Mouse (Mus musculus) layer of hippocampus, adult 2 months (tissue): ENCODE measurements around the gene Cdhr5. TPM values are rescaled to one million over a fixed set of nuclear protein-coding genes. Genes with fewer than 3 reads are reported as not detected.
"Not testable (repeated sequence)": the region's sequence is repeated elsewhere in the genome, so short reads cannot be mapped to it uniquely, and the experiment has no call there.

Experiments used
- DNase-seq, 2 experiments: peaks; one replicate each; pipeline ENCODE4 v3.0.0; 2022; ENCODE audit warnings: low spot score in 2 of 2
- H3K27ac ChIP-seq: fragments of 200-600 bp; 2 replicates; pipeline ENCODE4 v1.8.1; 2022
- H3K4me3 ChIP-seq: fragments of 200-600 bp; 2 replicates; pipeline ENCODE4 v1.8.1; 2022; ENCODE audit warnings: mild to moderate bottlenecking
- CTCF ChIP-seq: fragments of 200-600 bp; conservative IDR thresholded peaks from 2 replicates; pipeline ENCODE4 v1.8.1; 2022; ENCODE audit warnings: antibody characterized with exemption, mild to moderate bottlenecking, moderate library complexity
- total RNA-seq, 2 experiments: library from RNA; stranded (reverse); gene quantifications; 2 replicates each; pipeline ENCODE4 v1.2.3; 2021

Gene Cdhr5
- total RNA-seq, 2 experiments from 2014 or later = not detected

GRCm38 (mm10) chr7:141265739-141266561 is 10.6 kb downstream of the Cdhr5 start, which contains the start of gene Irf7:
Gene Irf7, minus strand, starts transcription at chr7:141266481.
- DNase-seq = peak in 1 of 2 experiments; percentile 25
- peak within 1 kb of the TSS; percentile 3; the same call in 1 of the 2 replicates for H3K27ac ChIP-seq
- TF ChIP-seq CTCF = no peak
- peak within 1 kb of the TSS; percentile 61 for H3K4me3 ChIP-seq

- no peak for DNase-seq
- H3K27ac ChIP-seq = no peak overlapping the region
- no peak overlapping the region for H3K4me3 ChIP-seq
- no peak for TF ChIP-seq CTCF
These were observed 11.2 kb downstream of the Cdhr5 start for GRCm38 (mm10) chr7:141265411-141265738.

DNA sequence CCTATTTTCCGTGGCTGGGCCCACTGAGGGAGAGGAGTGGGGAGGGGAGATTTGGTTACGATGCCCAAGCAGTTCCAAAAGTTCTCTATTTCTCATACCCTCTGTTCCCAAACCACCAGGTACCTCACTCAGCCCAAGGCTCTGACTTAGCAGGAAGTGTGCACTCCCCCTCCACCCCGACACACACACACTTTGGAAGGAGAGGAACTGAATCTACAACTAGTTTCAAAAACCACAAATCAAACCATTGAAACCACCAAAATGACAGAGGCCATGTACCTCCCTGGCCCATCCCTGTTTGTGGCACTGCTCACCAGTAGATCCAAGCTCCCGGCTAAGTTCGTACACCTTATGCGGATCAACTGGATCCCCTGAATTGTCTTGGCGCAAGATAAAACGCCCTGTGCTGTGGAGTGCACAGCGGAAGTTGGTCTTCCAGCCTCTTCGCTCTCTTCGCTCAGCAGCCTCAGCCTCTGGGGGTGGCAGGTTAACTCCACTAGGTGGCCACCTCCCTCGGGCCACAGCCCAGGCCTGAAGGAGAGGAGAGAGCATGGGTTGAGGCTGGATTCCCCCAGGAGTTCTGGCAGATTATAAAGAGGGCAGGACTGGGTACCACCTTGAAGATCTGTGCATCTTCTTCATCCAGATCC is 11.7 kb downstream of the Cdhr5 start:
- Histone ChIP-seq H3K4me3 (no peak overlapping the region), H3K27ac (no peak overlapping the region)
- no peak for DNase-seq
- TF ChIP-seq CTCF = peak; percentile 66

DNA sequence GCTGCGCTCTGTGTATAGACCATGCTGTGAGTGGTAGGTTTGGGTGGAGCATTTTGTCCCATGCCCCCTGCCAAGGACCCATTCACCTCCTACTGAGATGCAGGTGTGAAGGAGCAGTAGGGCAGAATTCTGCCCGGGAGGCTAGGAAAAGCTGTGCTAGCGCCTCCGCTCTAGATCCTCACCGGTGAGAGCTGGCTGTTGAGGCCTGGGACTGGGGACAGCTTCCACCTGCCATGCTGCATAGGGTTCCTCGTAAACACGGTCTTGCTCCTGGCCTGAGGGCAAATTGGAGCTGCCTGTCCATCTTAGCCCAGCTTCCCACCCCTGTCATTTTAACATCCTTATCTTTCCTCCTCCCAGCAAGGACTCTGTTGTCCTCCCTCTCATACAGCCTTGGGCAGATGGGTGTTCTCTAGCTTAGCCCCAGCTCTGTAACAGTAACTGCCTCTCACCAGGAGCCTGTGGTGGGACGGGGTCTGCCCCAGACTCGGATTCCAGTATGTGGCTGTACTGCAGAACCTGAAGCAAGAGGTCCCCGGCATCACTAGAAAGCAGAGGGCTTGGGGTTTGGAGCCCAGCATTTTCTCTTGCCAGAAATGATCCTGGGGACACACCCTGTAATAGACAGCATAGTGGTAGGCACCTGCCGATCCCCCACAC is 12.4 kb downstream of the Cdhr5 start:
- TF ChIP-seq CTCF = no peak
- Histone ChIP-seq H3K4me3 (no peak overlapping the region), H3K27ac (no peak overlapping the region)
- no peak for DNase-seq

GRCm38 (mm10) chr7:141263640-141264039 is 12.9 kb downstream of the Cdhr5 start:
- H3K4me3 ChIP-seq = no peak overlapping the region
- no peak for DNase-seq
- no peak for TF ChIP-seq CTCF
- H3K27ac ChIP-seq = no peak overlapping the region

DNA sequence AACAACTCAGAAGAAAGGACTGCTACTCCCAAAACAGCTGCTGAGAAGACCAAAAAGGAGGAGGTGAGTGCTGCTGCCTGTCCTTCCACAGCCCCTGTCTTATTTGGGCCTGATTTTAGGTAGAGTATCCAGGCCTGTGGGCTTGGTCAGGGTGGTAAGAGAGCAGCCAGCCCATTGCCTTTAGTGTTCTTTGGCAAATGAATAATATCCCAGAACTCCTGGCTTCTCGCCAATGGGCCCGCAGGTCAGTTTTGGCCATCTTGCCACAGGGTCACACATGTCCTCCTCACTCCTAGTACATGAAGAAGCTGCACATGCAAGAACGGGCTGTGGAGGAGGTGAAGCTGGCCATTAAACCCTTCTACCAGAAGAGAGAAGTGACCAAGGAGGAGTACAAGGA is 15.1 kb downstream of the Cdhr5 start:
- Histone ChIP-seq H3K4me3 (no peak overlapping the region), H3K27ac (no peak overlapping the region)
- TF ChIP-seq CTCF = no peak
- DNase-seq = no peak

GRCm38 (mm10) chr7:141256159-141256558 is 20.4 kb downstream of the Cdhr5 start:
- DNase-seq = no peak
- TF ChIP-seq CTCF = no peak
- no peak overlapping the region for H3K27ac ChIP-seq
- no peak overlapping the region for H3K4me3 ChIP-seq

- not testable (repeated sequence) for DNase-seq, H3K4me3 ChIP-seq, H3K27ac ChIP-seq
These were observed 26.1 kb downstream of the Cdhr5 start for GRCm38 (mm10) chr7:141250486-141250885.

GRCm38 (mm10) chr7:141231551-141231950 is 45.0 kb downstream of the Cdhr5 start:
- Histone ChIP-seq H3K27ac (no peak overlapping the region), H3K4me3 (no peak overlapping the region)
- DNase-seq = no peak
- no peak for TF ChIP-seq CTCF

GRCm38 (mm10) chr7:141231111-141231510 is 45.5 kb downstream of the Cdhr5 start:
- no peak for DNase-seq
- no peak for TF ChIP-seq CTCF
- no peak overlapping the region for H3K27ac ChIP-seq
- no peak overlapping the region for H3K4me3 ChIP-seq

GRCm38 (mm10) chr7:141230570-141230969 is 46.0 kb downstream of the Cdhr5 start:
- H3K27ac ChIP-seq = no peak overlapping the region
- H3K4me3 ChIP-seq = no peak overlapping the region
- DNase-seq = no peak
- TF ChIP-seq CTCF = no peak

DNA sequence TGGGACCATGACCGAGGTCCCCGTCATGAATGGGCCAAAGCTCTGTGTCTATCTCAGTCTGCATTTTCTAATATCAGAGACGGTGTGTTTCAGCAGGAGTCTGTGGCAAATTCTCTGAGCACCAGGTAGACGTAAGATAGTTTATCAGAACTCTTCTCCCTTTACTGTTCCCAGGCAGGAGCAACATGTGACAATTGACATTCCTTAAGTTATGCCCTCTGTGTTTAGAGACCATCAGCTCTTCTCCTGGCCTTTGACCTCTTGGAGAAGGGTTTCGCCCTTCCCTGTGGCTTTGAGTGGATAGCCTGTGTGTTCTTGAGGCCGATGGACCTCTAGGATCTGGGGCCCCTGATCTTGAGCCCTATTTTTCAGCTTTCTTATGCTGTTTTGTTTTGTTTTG is 46.9 kb downstream of the Cdhr5 start:
- DNase-seq = no peak

More for the DNA sequence above, 46.9 kb downstream of the Cdhr5 start:
- peak overlapping the region; percentile 99 for H3K4me3 ChIP-seq
- no peak overlapping the region for H3K27ac ChIP-seq
- no peak for TF ChIP-seq CTCF
